Mouse (Mus musculus) ES-CJ7 (cell line): ENCODE data around the gene Prss43.
"Not testable (repeated sequence)": the region's sequence is repeated elsewhere in the genome, so short reads cannot be mapped to it uniquely, and the experiment has no call there.

Experiments
- DNase-seq: peaks from one replicate; pipeline ENCODE4 v3.0.0; 2011; ENCODE audit warnings: low read depth, low spot score

Prss43 gene

DNA sequence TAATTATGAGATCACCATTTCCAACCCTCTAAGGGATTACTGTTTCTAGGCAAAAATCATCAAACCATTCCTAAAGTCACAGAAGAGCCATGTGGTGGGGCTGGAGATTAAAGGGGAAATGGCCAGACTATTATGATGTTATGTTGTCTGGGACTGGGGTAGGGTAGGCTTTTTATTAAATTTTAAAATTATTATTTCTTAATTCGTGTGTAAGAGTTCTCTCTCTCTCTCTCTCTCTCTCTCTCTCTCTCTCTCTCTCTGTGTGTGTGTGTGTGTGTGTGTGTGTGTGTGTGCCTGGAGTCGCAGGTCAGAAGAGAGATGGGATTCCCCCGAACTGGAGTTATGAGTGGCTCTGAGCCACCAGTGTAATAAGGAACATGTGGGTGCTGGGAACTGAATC lies at the start of gene Prss43:
Gene Prss43, plus strand, starts transcription at position 301 of the 400 bp plus-strand sequence.
- DNase-seq = no peak

DNA sequence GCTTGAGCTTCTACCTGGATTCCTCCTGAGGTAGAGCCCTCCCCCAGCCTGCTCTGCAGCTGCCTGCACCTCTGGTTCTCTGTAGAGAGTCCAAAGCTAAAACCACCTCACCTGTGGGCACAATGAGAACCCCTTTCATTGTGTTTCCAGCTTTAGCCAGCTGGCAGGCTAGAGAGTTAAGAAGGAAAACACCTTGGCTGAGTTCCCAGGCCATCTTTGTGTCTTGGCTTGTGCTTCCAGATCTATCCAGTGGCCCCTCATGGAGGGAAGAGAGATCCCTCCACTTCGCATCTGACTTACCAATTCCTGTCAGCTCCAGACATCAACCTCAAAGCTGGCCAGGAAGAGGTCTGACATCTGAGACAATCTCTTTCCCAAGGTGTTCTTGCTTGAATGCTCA lies 48.4 kb upstream of the Prss43 start:
- no peak for DNase-seq

DNA sequence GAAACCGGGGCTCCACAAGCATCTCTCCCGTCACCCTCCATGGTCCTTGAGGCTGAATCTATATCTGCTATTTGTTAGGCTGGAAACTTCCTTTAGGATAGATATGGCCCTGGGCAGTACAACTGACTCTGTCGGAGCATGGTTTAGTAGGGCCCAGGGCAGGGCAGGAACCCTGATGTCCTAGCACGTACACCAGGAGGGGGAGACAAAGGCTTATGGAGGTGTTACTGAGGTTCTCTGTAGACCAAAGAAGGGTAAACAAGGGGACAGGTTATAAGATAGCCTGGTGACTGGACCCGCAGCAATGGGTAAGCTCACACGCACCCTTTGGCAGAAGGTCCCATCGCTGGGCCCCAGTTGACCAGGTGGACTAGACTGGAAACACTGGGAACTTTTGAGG lies 47.9 kb upstream of the Prss43 start:
- DNase-seq = no peak

DNA sequence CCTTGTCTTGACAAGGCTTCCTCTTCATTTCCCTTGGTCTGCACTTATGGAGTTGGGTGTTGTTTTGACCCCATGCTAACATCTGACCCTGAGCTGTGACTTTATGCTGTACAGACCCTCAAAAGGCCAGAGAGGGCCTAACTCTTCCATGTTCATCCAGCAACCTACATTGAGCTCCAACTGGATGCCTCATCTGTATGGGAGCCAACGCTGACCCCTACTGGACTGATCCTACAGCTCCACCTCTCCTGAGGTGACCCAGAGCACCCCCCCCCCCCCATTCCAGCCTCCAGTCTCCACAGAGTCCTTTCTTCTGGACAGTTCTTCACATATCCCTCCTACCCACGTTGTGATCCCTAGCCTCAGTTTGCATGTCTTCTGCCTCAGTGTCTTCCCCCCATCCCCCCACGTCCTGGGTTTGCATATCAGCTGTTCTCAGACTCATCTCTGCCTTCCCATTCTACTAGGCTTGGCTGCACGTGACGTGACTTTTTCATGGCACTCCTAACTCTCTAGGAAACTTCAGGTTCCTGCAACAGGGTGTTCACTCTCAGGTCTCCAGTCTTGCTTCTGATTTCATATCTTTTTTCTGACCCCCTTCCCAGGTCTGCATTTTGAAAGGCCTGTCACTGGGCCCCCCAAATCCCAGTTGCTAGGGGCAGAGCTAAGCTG lies 47.1 kb upstream of the Prss43 start:
- DNase-seq = peak; percentile 27

DNA sequence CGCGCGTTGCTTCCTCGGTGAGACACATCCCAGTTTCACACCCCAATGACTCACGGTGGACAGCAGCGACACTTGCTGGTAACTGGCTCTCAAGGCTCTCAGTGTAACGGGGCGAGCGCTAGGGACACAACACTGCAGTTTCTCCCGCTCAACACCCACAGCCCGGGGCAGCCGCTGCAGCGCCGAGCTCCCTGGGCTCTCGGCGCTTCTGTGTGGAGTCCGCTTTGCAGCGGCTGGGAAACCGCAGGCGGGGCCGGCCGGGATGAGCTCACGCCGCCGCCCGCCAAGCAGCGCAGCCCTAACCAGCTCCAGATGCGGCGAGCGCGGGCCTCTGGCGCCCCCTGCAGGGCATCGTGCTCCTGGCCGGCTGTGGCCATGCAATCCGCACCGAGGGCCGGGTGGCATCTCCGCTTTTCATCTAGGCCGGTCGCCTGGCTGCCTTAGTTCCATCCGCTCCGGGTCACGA lies 45.2 kb upstream of the Prss43 start:
- peak; percentile 84 for DNase-seq

DNA sequence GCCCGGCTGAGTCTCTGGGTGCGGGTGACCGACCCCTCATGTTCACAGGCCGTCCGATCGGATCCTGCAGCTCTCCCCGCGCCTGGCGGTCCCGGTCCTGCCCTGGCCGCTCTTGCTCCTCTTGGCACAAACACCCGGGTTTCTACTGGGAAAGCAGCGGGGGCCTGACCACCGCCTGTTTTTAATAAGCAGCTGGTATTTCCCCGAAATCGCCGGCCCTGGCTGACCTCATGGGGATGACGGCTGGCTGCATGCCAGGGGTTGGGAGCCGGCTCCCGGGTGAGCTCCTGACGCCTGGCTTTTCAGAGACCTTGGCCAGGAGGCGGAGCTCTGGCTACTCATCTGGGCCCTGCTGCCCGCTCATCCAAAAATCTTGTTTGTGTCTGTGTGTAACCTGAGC lies 44.8 kb upstream of the Prss43 start:
- DNase-seq = peak; percentile 30

DNA sequence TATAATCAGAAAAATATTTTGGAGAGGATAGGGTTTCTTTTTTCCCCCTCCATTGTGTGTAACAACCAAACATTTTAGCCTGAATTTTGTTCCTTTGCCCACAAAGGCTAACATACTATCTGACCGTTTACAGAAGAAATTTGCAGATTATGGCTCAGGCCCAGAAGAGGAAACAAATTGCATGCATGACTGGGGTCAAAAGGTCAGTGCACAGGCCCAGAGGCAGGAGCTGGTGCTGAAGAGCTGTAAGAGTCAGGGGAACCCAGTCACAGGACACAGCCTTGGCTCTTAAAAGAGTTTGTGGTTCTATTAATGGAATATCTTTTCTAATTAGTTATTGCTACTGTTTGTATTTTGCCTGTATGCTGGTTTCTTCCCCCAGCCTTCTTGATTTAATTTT lies 42.9 kb upstream of the Prss43 start:
- no peak for DNase-seq

DNA sequence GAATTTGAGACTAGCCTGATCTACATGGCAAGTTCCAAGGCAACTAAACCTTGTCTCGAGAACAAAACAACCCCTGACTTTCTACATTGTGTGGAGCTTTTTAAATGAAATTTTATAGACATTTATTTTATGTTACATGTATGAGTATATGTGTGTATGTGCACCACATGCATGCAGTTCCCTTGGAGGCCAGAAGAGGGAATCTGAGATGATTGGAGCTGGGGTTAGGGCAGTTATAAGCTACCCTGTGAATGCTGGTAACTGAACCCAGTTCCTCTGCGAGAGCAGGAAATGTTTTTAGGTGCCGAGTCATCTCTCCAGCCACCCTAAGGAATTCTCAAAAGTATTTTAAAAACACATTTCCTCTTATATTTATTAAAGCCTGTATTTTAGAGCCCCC lies 38.3 kb upstream of the Prss43 start:
- DNase-seq = peak; percentile 36

DNA sequence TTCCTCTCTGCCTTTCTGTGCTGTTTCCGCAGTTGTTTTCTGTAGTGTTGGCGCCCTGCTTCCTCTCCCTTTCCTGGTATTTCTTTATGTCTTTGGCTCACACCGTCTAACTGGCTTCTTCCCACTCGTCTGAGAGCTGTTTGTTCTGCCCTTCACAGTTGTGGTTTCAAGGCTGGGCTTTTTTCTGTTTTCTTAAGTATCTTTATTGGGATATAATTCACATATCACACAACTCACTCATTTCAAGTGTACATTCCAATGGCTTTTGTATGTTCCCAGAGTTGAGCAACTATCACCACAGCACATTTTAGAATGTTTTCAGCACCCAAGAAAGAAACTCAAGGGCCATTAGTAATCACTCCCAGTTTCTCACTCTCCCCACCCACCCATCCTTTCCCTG lies 36.0 kb upstream of the Prss43 start:
- no peak for DNase-seq

DNA sequence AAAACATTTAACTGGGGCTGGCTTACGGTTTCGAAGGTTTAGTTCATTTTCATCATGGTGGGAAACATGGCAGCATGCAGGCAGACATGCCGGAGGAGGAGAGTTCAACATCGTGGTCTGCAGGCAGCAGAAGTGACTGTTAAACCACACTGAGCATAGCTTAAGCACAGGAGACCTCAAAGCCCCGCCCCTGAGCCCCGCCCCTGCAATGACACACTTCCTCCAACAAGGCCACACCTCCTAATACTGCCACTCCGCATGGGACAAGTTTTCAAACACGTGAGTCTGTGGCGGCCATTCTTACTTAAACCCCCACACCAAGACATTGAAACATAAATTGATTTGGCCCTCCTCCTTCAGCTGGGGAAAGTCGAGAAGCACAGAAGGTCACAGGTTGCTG lies 29.5 kb upstream of the Prss43 start:
- DNase-seq = peak; percentile 80

DNA sequence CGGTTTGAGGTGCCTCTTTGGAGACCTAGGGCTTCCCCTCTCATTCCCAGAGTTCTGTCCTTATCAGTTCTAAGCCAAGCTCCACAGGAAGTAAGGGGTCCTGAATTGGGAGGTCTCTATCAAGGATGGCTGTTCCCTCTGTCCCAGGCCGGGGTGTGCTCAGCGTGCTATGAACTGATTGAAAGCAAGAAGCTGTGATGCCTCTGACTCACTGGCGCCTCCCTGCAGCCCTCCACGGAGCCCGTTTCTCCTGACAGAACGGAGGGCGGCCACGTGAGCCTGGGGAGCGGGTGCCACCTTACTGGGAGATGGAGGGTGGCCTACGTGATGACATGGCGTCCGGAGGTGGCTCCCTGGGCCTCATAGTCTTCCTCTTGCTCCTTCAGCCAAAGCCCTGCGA lies 28.6 kb upstream of the Prss43 start, which contains the start of gene Prss42:
Gene Prss42, plus strand, starts transcription at position 301 of the 400 bp plus-strand sequence.
- no peak for DNase-seq

DNA sequence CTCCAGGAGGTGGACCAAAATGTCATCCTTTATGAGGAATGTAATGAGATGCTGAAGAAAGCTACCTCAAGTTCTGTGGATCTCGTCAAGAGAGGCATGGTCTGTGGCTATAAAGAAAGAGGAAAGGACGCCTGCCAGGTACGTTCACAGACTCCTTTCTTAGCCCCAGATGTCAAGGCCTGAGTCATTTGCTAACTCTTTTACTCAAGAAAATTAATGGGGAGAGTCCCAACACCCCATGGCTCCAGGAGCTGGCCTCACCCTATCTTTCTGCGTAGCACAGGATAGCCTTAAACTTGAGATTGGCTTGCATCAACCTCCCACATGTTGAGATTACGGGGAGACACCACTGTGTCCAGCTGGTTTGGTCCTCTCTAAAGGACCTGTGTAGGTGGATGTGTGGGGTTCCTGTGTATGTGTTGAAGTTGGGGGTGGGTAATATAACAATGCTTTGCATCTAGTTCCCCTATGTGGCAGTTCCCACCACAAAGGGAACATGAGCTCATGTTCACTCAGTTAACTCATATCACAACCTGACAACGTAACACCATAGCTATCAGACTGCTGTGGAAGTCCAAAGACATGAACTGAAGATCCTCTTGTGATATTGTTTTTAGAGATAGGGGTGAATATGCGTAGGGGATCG lies 25.5 kb upstream of the Prss43 start:
- DNase-seq = no peak

DNA sequence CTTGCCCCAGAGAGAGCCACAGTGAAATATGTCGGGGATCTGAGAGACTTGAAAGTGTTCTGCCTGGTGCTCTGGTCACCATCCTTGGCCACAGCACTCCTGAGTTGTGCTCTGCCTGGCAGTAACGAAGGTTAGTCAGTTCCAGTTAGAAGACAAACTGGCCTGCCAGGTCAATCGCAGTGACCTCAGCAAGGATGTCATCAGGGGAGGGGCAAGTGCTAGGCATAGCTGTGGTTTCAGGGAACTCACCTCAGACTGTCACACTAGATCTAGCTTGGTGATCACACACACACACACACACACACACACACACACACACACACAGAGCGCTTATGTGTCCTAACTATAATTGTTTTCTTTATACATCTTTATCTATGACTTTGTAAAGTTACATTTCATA lies 23.2 kb upstream of the Prss43 start:
- no peak for DNase-seq

DNA sequence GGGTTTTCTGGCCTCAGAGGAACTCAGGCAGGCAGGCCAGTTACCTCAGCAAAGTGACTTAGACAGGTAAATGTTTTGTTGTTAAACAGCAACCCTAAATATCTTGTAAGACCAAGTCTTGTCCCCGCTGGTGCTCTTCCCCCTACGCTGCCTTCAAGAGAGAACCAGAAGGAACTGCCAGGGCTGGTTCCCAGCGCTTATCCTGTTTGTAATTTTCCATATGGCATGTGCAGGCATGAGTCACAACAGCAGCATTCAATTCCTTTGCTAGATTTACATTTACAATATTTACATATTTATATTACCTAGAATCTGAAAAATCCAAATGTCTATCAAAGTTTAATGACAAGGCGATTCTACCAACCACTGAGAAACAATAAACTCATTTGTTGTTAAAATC lies 16.4 kb upstream of the Prss43 start:
- DNase-seq = no peak

DNA sequence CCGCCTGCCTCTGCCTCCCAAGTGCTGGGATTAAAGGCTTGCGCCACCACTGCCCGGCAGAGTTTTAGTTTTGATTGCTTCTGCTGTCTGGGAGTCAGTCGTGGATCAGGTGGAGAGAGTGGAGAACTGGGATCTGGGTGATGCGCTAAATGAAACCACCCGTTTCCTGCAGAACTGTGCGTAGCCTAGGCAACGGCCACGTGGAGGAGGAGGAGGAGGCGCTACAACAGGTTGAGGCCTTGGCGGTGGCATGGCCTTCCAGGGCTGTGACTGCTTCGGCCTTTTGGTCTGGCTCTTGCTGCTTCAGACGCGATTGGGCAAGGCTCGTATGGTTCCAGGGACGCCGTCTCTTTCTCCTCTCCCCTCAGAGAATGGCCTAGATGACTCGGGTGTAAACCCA lies 12.7 kb upstream of the Prss43 start, which contains the start of gene Prss44:
Gene Prss44, plus strand, starts transcription at position 206 of the 400 bp plus-strand sequence.
- DNase-seq = peak; percentile 57

DNA sequence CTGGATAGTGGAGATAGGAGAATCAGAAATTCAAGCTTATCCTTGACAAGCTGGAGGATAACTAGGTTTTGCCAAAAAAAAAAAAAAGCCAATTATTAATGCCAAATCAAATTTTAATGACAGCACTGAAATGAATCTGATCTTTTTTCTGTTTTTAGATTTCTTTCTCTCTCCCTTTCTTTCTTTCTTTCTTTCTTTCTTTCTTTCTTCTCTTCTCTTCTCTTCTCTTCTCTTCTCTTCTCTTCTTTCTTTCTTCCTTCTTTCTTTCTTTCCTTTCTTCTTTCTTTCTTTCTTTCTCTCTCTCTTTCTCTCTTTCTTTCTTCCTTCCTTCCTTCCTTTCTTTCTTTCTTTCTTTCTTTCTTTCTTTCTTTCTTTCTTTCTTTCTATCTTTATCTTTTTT lies 5.9 kb upstream of the Prss43 start:
- not testable (repeated sequence) for DNase-seq

DNA sequence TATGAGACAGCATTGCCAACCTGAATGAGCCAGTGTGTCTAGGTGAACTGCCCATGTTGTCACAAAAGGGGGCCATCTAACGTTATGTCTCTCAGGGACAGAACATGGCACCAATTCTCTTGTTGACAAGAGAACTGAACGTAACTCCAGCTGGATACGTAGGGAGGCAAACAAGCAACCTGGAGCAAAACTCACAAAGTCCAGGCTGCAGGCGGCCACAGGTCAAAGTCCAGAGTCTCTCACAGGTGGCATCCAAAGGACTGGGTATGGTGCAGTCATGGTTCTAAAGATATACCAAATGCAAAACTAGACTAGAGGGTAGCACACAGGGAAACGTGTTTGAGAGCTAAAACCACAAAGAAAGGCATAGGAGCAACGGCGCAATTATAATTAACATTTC lies 5.1 kb upstream of the Prss43 start:
- DNase-seq = no peak

DNA sequence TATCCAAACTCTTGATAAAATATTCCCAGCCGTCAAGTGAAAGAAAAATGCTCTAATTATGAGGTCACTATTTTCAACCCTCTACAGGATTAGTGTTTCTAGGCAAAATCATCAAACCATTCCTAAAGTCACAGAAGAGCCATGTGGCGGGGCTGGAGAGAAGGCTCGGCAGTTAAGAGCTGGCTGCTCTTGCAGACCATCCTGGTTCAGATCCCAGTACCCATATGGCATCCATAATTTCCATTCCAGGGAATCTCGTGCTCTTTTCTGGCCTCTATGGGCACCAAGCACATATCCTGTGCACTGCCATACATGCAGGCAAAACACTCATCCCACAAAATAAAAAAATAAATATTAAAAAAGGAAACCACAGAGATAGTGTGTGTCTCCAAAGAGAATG lies 1.1 kb upstream of the Prss43 start:
- DNase-seq = no peak

DNA sequence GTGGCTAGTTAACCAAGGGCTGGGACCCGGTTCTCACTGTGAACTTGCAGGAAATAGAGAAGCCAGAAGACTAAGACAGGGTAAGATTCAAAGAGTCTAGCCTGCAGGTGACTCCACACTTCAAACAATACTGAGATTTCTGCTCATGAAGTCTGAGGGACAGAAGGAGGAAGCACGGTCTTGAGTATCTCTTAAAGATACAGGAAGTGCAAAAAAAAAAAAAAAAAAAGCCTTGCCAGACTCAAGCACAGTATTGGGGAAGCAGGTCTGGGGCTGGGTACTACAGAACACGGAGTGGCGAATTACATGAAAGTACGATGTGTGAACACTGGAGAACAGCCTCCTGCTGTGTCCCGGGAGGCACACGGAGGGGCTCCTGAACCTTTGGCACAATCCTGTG lies 658 bp upstream of the Prss43 start:
- DNase-seq = no peak

DNA sequence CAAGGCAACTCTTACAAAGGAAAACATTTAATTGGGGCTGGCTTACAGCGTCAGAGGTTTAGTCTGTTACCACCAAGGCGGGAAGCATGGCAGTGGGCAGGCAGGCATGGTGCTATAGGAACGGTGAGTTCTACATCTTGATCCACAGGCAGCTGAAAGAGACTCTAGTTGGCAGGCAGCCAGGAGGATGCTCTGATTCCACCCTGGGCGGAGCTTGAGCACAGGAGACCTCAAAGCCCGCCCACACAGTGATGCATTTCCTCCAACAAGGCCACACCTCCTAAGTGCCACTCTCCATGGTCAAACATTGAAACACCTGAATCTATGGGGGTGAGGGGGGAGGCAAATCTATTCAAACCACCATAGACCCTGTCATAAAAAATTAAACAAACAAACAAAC lies 6.5 kb downstream of the Prss43 start:
- DNase-seq = peak; percentile 92

DNA sequence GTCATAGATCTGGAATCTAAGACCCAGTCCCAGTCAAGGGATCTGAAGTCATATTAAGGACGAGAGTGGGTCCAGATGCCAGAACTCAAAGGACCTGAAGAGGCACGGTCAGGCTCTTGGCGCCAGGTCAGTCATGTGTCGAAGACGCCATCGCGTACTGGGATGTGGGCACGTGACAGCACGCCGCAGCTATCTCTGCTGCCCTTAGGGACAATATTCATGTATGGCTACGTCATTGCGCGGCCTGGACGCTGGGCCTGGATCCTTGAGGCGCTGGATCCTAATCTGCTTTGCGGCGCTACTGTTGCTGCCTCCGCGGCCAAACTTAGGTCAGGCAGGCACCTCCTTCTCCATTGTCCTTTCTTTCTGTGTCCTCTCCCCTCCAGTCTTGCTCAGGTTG lies 7.9 kb downstream of the Prss43 start, which contains the start of gene Prss45:
Gene Prss45, plus strand, starts transcription at position 178 of the 400 bp plus-strand sequence.
- DNase-seq = no peak

DNA sequence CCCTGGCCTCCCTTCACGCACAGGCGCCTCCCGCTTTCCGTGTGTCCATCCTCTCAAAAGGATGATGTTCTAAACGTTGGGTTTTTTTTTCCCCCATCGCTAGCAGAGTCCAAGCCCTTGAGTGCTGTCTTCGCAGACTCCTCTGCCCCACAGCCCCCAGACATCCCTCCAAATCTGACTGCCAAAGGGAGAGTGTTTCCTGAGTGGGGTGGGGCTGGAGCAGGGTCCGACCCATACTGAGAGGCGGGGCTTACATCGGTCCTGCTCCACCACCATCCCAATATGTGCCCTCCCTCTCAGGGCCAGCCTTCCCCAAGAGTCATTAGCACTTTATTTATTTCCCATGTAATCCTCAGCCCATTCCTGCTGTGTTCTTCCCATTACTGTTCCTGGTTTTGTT lies 8.5 kb downstream of the Prss43 start:
- DNase-seq = no peak

DNA sequence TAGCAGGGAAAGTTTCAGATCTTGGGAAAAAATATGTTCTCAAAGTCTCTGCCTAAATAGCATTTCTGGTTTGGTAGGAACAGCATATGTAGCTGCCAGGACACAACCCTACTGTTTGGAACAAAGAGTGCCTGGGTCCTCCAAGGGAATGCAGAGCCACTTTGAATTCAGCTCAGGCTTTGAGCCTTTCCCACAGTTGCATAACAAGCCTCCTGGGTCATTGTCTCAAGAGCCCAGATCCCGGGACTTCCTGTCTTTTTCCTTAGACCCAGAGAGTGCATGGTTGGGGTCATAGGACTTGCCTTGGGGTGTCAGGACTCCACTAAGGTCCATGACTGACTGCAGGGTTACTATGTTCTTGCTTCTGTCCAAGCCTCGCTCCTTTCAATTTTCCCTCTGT lies 9.6 kb downstream of the Prss43 start:
- no peak for DNase-seq
